Mouse (Mus musculus) hindbrain, postnatal 0 days (tissue): ENCODE measurements around the gene Fmnl2. TPM values are rescaled to one million over a fixed set of nuclear protein-coding genes. Genes with fewer than 3 reads are reported as not detected.
A peak's percentile ranks its signal among the peaks of the same experiment; 100 is the strongest.

Source experiments
- ATAC-seq: fragments of 200-750 bp; cut with Nextera tagmentation; 2 replicates; pipeline ENCODE4 v1.8.0; 2017; ENCODE audit warnings: mild to moderate bottlenecking, moderate TSS enrichment, moderate library complexity
- DNase-seq: peaks from one replicate; pipeline ENCODE4 v3.0.0-alpha.2; 2015; ENCODE audit warnings: low spot score
- H3K27ac ChIP-seq: fragments of 300-500 bp; sonication (generic); 2 replicates; pipeline ENCODE4 v1.5.1; 2014; ENCODE audit warnings: mild to moderate bottlenecking
- H3K27me3 ChIP-seq: fragments of 300-500 bp; sonication (generic); 2 replicates; pipeline ENCODE4 v1.6.1; 2014; ENCODE audit warnings: low read length, mixed read lengths; ENCODE audit not compliant: insufficient read depth
- H3K36me3 ChIP-seq: fragments of 300-500 bp; sonication (generic); 2 replicates; pipeline ENCODE4 v1.6.1; 2014; ENCODE audit warnings: low read length, mixed read lengths; ENCODE audit not compliant: insufficient read depth
- H3K4me1 ChIP-seq: fragments of 300-500 bp; sonication (generic); 2 replicates; pipeline ENCODE4 v1.6.1; 2014; ENCODE audit warnings: antibody characterized with exemption, low read length, mixed read lengths; ENCODE audit not compliant: insufficient read depth
- H3K4me2 ChIP-seq: fragments of 300-500 bp; sonication (generic); 2 replicates; pipeline ENCODE4 v1.6.1; 2014; ENCODE audit warnings: low read depth, mild to moderate bottlenecking, low read length, moderate library complexity, mixed read lengths
- H3K4me3 ChIP-seq: fragments of 300-500 bp; sonication (generic); 2 replicates; pipeline ENCODE4 v1.5.1; 2014; ENCODE audit warnings: low read length
- H3K9ac ChIP-seq: fragments of 300-500 bp; sonication (generic); replicated peaks from 2 replicates; pipeline ENCODE4 v1.6.1; 2014; ENCODE audit warnings: mild to moderate bottlenecking, low read length, moderate library complexity, mixed read lengths
- H3K9me3 ChIP-seq: fragments of 300-500 bp; sonication (generic); 2 replicates; pipeline ENCODE4 v1.6.1; 2016; ENCODE audit warnings: low read length, mixed read lengths
- CTCF ChIP-seq: IDR thresholded peaks from 2 replicates; pipeline ENCODE4 v1.5.1; 2016; ENCODE audit warnings: antibody characterized with exemption, control low read depth, low read depth
- WGBS: fragments of 180-500 bp; shearing (Covaris S2); extraction: QIAGEN DNeasy Blood & Tissue Kit; methylation state at CpG from one replicate; pipeline ENCODE4 v1.1.7; 2014; 5-methylcytosine and 5-hydroxymethylcytosine counted together
- polyA plus RNA-seq: library from polyadenylated mRNA; unstranded; fragments of >200 nt; fragmentation: Nextera tagmentation; extraction: Ambion mirVana; gene quantifications from 2 replicates; pipeline ENCODE4 v1.2.1, GENCODE M21; 2015
- total RNA-seq: library from RNA; depleted of rRNA; stranded (reverse); fragments of >200 nt; gene quantifications from 2 replicates; pipeline ENCODE4 v1.2.3, GENCODE M21; 2014

Fmnl2 gene
- total and polyA plus RNA-seq, 2 experiments from 2014 or later: 9.3 to 27.6 TPM

- no peak for TF ChIP-seq CTCF
- Histone ChIP-seq H3K9ac (no peak overlapping the region), H3K9me3 (no peaks in the 10 kb centered on the region), H3K27me3 (no peaks in the 10 kb centered on the region), H3K36me3 (no peaks in the 10 kb centered on the region), H3K4me2 (no peak overlapping the region), H3K4me3 (no peak overlapping the region), H3K27ac (no peak overlapping the region), H3K4me1 (no peaks in the 10 kb centered on the region)
- 50% methylated on average over 3 of the region's 3 CpGs for WGBS
- no peak for DNase-seq
- ATAC-seq: no peak
Measured at GRCm38 (mm10) chr2:52846506-52846905, 11.2 kb upstream of the Fmnl2 start.

- no peaks in the 10 kb centered on the region for H3K27me3 ChIP-seq
- no peak overlapping the region for H3K27ac ChIP-seq
- H3K9me3 ChIP-seq: no peaks in the 10 kb centered on the region
- DNase-seq (no peak), ATAC-seq (no peak)
- 74% methylated on average over 3 of the region's 3 CpGs for WGBS
- H3K9ac ChIP-seq: no peak overlapping the region
- no peak for TF ChIP-seq CTCF
- no peaks in the 10 kb centered on the region for H3K36me3 ChIP-seq
- H3K4me1 ChIP-seq: no peaks in the 10 kb centered on the region
- no peak overlapping the region for H3K4me3 ChIP-seq
- no peak overlapping the region for H3K4me2 ChIP-seq
Measured at GRCm38 (mm10) chr2:52849092-52849491, 8.6 kb upstream of the Fmnl2 start.

DNA sequence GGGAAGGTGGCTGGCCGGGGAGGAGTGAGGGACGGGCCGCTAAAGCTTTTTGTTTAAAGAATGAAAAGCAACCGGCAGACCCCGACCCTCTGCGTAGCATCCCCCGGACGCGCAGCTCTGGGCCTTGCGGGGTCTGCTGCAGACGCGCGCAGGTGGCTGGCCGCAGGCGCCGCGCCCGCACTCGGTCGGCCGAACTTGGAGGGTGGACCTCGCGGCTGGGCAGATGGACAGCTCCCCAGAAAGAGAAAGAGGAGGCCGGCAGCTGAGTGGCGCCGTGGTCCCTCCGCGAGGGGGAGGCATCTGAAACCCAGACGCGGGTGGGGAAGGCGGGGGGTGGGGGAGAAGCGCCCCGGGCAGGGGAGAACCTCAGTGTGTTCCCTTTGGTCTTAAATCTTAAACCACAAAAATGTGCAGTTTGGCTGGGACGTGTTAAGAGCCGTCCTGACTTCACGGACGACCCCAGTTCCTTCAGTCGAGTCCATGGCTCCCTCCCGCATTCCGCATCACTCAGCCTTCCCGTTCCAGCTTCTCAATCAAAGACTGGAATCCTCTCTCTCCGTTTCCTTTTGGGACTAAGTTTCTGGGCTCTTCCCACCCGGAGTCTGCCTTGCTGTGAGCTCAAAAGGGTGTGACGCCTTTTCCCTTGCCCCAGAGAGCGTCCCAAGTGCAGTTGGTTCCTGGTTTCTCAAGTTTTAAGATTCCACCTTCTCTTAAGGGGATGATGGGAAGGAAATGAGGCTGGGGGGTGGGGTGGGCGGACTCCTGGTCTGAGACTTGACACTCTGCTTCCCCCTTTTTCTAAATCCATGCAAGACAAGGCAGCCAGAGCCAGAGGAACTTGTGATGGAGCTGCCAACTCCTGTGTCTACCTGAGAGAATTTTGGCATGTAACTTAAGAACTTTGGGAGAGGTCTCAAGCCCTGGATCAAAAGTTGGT is 1.1 kb downstream of the Fmnl2 start:
- H3K36me3 ChIP-seq: no peaks in the 10 kb centered on the region
- H3K27me3 ChIP-seq: no peaks in the 10 kb centered on the region
- peak; percentile 57 for DNase-seq
- H3K4me3 ChIP-seq: peak overlapping the region; percentile 86
- H3K27ac ChIP-seq: peak overlapping the region; percentile 89
- no peak for TF ChIP-seq CTCF
- under 1% methylated on average over 45 of the region's 46 CpGs for WGBS
- peak; percentile 33; the same call in 1 of the 2 replicates for ATAC-seq
- H3K9ac ChIP-seq: peak overlapping the region; percentile 88
- no peaks in the 10 kb centered on the region for H3K9me3 ChIP-seq
- peak overlapping the region; percentile 79 for H3K4me2 ChIP-seq
- H3K4me1 ChIP-seq: peaks cover 16% of the 10 kb centered on the region

DNA sequence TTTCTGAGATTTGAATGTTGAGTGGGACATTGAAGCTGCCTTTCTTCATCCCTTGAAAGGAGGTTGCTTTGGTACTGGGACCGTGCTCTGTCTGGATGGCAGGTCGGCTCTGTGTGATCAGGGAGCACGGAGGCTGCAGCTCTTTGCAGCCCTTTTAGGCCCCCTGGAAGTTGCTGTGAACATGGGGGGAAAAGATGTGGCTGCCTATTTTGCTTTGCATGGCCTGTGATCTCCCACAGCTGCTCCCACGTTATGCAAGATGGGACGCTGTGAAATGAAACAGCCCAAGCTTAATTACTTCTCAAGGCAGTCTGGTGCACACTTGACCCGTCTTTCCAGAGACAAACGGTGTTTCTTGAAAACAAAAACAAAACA is 1.8 kb downstream of the Fmnl2 start:
- H3K9me3 ChIP-seq: no peaks in the 10 kb centered on the region
- peak overlapping the region; percentile 86 for H3K4me3 ChIP-seq
- peak overlapping the region; percentile 89 for H3K27ac ChIP-seq
- H3K4me2 ChIP-seq: peak overlapping the region; percentile 79
- ATAC-seq (no peak), DNase-seq (peak; percentile 31)
- peaks cover 16% of the 10 kb centered on the region for H3K4me1 ChIP-seq
- TF ChIP-seq CTCF: no peak
- H3K9ac ChIP-seq: peak overlapping the region; percentile 88
- H3K36me3 ChIP-seq: no peaks in the 10 kb centered on the region
- WGBS: 1% methylated on average over 7 of the region's 7 CpGs
- H3K27me3 ChIP-seq: no peaks in the 10 kb centered on the region

DNA sequence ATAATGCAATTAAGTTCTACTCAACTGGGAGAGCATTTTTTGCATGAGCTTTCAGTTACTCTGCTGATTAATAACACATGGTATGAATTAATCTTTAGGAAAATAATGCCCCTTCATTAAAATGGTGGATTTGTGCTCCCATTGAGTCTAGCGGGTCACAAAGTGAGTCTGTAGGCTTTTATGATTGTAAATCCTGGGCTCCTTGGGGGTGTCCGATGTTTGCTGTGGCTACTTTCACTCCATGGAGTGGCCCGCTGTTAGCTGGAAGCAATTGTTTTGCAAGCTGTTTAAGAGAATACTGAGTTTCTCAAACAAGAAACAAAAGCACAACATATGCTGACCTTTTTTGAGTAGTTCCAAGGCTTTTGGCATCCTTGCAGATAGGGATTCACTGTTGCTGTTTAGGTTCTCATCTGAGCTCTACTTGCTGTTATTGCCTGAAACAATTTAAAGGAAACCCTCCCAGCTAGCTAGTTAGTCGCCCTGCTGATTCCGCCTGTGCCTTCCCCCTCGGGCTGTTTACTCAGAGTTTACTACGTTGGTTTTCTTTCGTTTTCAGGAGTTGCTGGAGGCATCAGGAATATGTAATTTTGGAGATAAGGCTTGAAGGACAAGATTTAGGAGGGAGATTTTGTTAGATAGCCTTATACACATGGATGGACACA is 2.6 kb downstream of the Fmnl2 start:
- Histone ChIP-seq H3K36me3 (no peaks in the 10 kb centered on the region), H3K27ac (peak overlapping the region; percentile 60), H3K4me1 (peaks cover 16% of the 10 kb centered on the region), H3K4me3 (peak overlapping the region; percentile 86), H3K9ac (peak overlapping the region; percentile 88; the same call in 1 of the 2 replicates), H3K9me3 (no peaks in the 10 kb centered on the region), H3K4me2 (peak overlapping the region; percentile 79), H3K27me3 (no peaks in the 10 kb centered on the region)
- TF ChIP-seq CTCF: no peak
- no peak for ATAC-seq
- 10% methylated on average over 8 of the region's 8 CpGs for WGBS
- peak; percentile 34 for DNase-seq

GRCm38 (mm10) chr2:52862046-52862759 is 4.5 kb downstream of the Fmnl2 start:
- H3K36me3 ChIP-seq: no peaks in the 10 kb centered on the region
- no peak overlapping the region for H3K4me2 ChIP-seq
- WGBS: 71% methylated on average over 9 of the region's 9 CpGs
- ATAC-seq (no peak), DNase-seq (no peak)
- no peaks in the 10 kb centered on the region for H3K27me3 ChIP-seq
- H3K9ac ChIP-seq: no peak overlapping the region
- no peak for TF ChIP-seq CTCF
- H3K27ac ChIP-seq: no peak overlapping the region
- H3K9me3 ChIP-seq: no peaks in the 10 kb centered on the region
- no peak overlapping the region for H3K4me3 ChIP-seq
- peaks cover 16% of the 10 kb centered on the region for H3K4me1 ChIP-seq
